Mouse (Mus musculus): ENCODE results near the gene Ccdc96. TPM values are rescaled to one million over a fixed set of nuclear protein-coding genes. Genes with fewer than 3 reads are reported as not detected.

The Ccdc96 gene
- polyA plus RNA-seq, 1 experiment: 0.25 TPM

GRCm38 (mm10) chr5:36535438-36536176, 51.2 kb downstream of the Ccdc96 start:
- TF ChIP-seq POLR2A (IDR thresholded peaks at IDR 0.05; ENCODE audit: low read depth, low read length): no peak
- TF ChIP-seq CTCF (IDR thresholded peaks at IDR 0.05; ENCODE audit: borderline replicate concordance, insufficient read depth, low read length): no peak
- Histone ChIP-seq H3K4me1 (ENCODE audit: control insufficient read depth, insufficient read depth, low read length) (no peaks in the 10 kb centered on the region), H3K27ac (ENCODE audit: insufficient read depth, low read length) (no peak overlapping the region), H3K4me3 (ENCODE audit: insufficient read depth, low read length) (no peak overlapping the region)

GRCm38 (mm10) chr5:36536424-36536823, 52.0 kb downstream of the Ccdc96 start:
- TF ChIP-seq POLR2A (IDR thresholded peaks at IDR 0.05; ENCODE audit: low read depth, low read length) (no peak), CTCF (IDR thresholded peaks at IDR 0.05; ENCODE audit: borderline replicate concordance, insufficient read depth, low read length) (no peak)

More at GRCm38 (mm10) chr5:36536424-36536823, 52.0 kb downstream of the Ccdc96 start:
- H3K4me1 ChIP-seq (ENCODE audit: control insufficient read depth, insufficient read depth, low read length): no peaks in the 10 kb centered on the region
- H3K4me3 ChIP-seq (ENCODE audit: insufficient read depth, low read length): no peak overlapping the region
- H3K27ac ChIP-seq (ENCODE audit: insufficient read depth, low read length): no peak overlapping the region

Other genes starting within 250 kb of the Ccdc96 start
- gene Sorcs2, start 86.4 kb upstream of the Ccdc96 start, polyA plus RNA-seq (2011; ENCODE audit: insufficient read length, low read depth, missing spikeins): 57.1 and 67.1 TPM in 2 replicates
- gene Grpel1, start 19.6 kb upstream of the Ccdc96 start, polyA plus RNA-seq (2011; ENCODE audit: insufficient read length, low read depth, missing spikeins): 21.5 and 25.0 TPM in 2 replicates
- gene Tada2b, start 303 bp upstream of the Ccdc96 start, polyA plus RNA-seq (2011; ENCODE audit: insufficient read length, low read depth, missing spikeins): 15.4 and 17.0 TPM in 2 replicates
- 21.5 and 26.1 TPM in 2 replicates for gene Tbc1d14, start 108.7 kb downstream of the Ccdc96 start, polyA plus RNA-seq (2011; ENCODE audit: insufficient read length, low read depth, missing spikeins)
- gene D5Ertd579e, start 211.4 kb downstream of the Ccdc96 start, polyA plus RNA-seq (2011; ENCODE audit: insufficient read length, low read depth, missing spikeins): 56.7 and 56.9 TPM in 2 replicates

All from embryonic fibroblast, embryonic 13.5 days (primary cell).